Mouse (Mus musculus): Measurements from ENCODE around the gene Ak5. TPM values are rescaled to one million over a fixed set of nuclear protein-coding genes. Genes with fewer than 3 reads are reported as not detected.

The Ak5 gene
- polyA plus RNA-seq, 1 experiment from 2014 or later, result 3.1 TPM

DNA sequence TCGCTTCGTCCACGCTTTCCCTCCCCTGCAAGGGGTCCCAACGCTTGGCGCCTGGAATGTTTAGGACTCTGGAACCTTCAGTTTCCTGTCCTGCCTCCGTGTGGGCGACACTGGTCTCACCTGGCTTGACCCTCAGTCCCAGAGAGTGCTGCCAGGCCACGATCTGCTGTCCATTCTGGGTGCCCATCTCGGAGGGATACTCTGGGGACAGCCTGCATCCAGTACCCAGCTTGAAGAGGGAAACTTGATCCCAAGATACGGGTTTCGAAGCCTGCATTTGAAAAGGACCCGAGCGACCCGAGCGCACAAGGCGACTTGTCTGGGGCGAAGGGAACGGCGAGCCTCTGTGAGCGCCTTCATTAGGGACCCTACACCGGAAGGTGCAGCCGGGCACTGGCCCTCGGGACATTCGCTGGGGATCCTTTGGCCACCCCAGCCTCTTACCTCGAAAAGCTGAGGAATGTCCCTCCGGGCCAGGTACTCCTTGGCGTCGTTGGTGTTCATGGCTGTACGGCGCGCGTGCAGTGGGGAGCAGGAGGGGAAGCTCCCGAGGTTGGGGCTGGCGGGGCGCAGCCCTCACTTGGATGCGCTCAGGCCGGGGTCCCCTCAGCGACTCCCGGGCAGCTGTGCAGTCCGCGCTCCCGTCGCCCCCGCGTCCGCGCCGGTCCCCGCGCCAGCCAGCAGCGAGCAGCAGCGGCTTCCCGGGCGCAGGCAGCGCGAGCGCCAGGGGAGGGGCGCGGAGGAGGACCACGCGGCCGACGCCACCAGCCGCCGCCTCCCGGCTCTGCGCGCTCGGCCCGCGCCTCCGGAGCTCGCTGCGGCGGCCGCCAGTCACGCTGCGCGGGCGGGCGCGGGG, 576 bp downstream of the Ak5 start:
- Histone ChIP-seq H3K9me3 (ENCODE audit: control insufficient read depth, low read length) (no peaks in the 10 kb centered on the region), H3K4me1 (ENCODE audit: control insufficient read depth, insufficient read depth, low read length) (no peaks in the 10 kb centered on the region), H3K27ac (replicated peaks; ENCODE audit: low read depth, low read length) (no peak overlapping the region), H3K36me3 (ENCODE audit: control insufficient read depth, insufficient read depth, low read length) (no peaks in the 10 kb centered on the region), H3K9ac (ENCODE audit: low read depth, low read length) (peak overlapping the region; percentile 67), H3K4me2 (ENCODE audit: low read depth, low read length) (peak overlapping the region; percentile 98), H3K27me3 (replicated peaks; ENCODE audit: control insufficient read depth, insufficient read depth, low read length) (peaks cover 37% of the 10 kb centered on the region), H3K4me3 (ENCODE audit: low read depth, low read length) (peak overlapping the region; percentile 55)
- ATAC-seq (ENCODE audit: low read depth) (peak; percentile 83), DNase-seq (ENCODE audit: low spot score) (peak; percentile 58)
- WGBS, result under 1% methylated on average over 38 of the region's 82 CpGs

DNA sequence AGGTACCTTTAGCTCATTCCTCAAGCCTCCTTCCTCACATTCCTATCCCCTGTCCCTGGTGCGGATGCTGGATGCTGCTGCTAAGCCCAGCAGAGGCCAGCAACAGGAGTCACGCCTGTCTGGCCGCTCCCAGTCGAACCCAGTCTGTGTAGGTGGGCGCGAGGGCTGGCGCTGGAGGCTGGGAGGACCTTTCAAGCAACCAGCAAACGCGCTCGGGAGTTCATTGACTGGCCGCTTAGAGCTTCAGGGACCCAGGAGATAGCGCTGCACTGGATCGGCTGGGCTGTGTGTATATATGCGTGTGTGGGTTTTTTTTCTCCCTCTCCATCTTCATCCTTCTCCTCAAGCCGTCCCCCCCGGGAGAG, 1.2 kb downstream of the Ak5 start:
- peaks cover 37% of the 10 kb centered on the region for H3K27me3 ChIP-seq (replicated peaks; ENCODE audit: control insufficient read depth, insufficient read depth, low read length)
- WGBS, result 1% methylated on average over 13 of the region's 16 CpGs
- H3K27ac ChIP-seq (replicated peaks; ENCODE audit: low read depth, low read length), result no peak overlapping the region
- no peak for DNase-seq (ENCODE audit: low spot score)
- peak overlapping the region; percentile 55 for H3K4me3 ChIP-seq (ENCODE audit: low read depth, low read length)
- H3K4me1 ChIP-seq (ENCODE audit: control insufficient read depth, insufficient read depth, low read length), result no peaks in the 10 kb centered on the region
- H3K4me2 ChIP-seq (ENCODE audit: low read depth, low read length), result peak overlapping the region; percentile 98
- no peak for ATAC-seq (ENCODE audit: low read depth)
- H3K9ac ChIP-seq (ENCODE audit: low read depth, low read length), result no peak overlapping the region
- no peaks in the 10 kb centered on the region for H3K9me3 ChIP-seq (ENCODE audit: control insufficient read depth, low read length)
- no peaks in the 10 kb centered on the region for H3K36me3 ChIP-seq (ENCODE audit: control insufficient read depth, insufficient read depth, low read length)

GRCm38 (mm10) chr3:152658592-152658991, 9.6 kb downstream of the Ak5 start:
- ATAC-seq (ENCODE audit: low read depth) (no peak), DNase-seq (ENCODE audit: low spot score) (no peak)
- Histone ChIP-seq H3K9ac (ENCODE audit: low read depth, low read length) (no peak overlapping the region), H3K4me1 (ENCODE audit: control insufficient read depth, insufficient read depth, low read length) (no peaks in the 10 kb centered on the region), H3K36me3 (ENCODE audit: control insufficient read depth, insufficient read depth, low read length) (no peaks in the 10 kb centered on the region), H3K4me2 (ENCODE audit: low read depth, low read length) (no peak overlapping the region), H3K27me3 (replicated peaks; ENCODE audit: control insufficient read depth, insufficient read depth, low read length) (0 out of 2 replicates have a peak, but pooled peaks cover 3% of the 10 kb centered on the region), H3K27ac (replicated peaks; ENCODE audit: low read depth, low read length) (no peak overlapping the region), H3K4me3 (ENCODE audit: low read depth, low read length) (no peak overlapping the region), H3K9me3 (ENCODE audit: control insufficient read depth, low read length) (no peaks in the 10 kb centered on the region)
- 90% methylated on average over 2 of the region's 2 CpGs for WGBS

DNA sequence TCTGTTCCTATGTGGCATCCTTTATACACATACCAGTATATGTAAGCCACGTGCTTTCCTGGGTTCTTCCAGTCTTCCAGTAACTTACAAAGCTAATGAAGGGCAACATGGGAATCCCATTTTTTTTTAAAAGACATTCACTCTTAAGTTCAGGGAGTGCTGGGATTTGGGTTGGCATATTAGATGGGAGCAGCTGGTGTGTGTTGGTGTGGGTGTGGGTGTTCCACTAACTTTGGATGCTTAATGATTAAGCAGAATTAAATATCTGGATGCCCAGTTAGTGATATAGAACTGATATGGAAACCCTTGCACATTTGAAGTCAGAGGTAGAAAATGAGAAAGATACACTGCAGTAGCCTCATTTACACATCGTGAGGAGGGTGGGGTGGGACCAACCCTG, 16.2 kb downstream of the Ak5 start:
- WGBS, result 86% methylated on average over 2 of the region's 2 CpGs
- ATAC-seq (ENCODE audit: low read depth) (no peak), DNase-seq (ENCODE audit: low spot score) (no peak)
- Histone ChIP-seq H3K4me1 (ENCODE audit: control insufficient read depth, insufficient read depth, low read length) (no peaks in the 10 kb centered on the region), H3K27ac (replicated peaks; ENCODE audit: low read depth, low read length) (no peak overlapping the region), H3K4me2 (ENCODE audit: low read depth, low read length) (no peak overlapping the region), H3K9ac (ENCODE audit: low read depth, low read length) (no peak overlapping the region), H3K36me3 (ENCODE audit: control insufficient read depth, insufficient read depth, low read length) (no peaks in the 10 kb centered on the region), H3K4me3 (ENCODE audit: low read depth, low read length) (no peak overlapping the region), H3K27me3 (replicated peaks; ENCODE audit: control insufficient read depth, insufficient read depth, low read length) (no peaks in the 10 kb centered on the region), H3K9me3 (ENCODE audit: control insufficient read depth, low read length) (no peaks in the 10 kb centered on the region)

DNA sequence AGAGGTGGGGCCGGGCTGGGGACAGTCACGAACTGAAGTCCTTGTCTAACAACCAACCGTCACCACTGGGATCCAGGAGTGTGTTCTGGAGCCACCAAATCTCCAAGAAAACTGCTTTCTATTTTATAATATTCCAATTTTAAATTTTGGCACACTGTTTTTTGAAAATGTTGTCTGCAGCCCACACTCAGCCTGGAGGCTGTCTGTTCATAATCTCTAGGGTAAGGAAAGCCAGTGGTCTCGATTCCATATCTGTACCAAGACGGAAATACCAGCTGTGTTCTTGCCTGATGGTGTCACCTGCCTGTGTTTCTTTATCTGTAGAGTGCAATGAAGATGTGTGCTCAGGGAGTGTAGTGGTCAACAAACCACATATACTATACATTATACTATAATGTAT, 23.6 kb downstream of the Ak5 start:
- WGBS, result 84% methylated on average over 5 of the region's 5 CpGs
- no peak overlapping the region for H3K27ac ChIP-seq (replicated peaks; ENCODE audit: low read depth, low read length)
- no peak overlapping the region for H3K4me3 ChIP-seq (ENCODE audit: low read depth, low read length)
- H3K4me2 ChIP-seq (ENCODE audit: low read depth, low read length), result no peak overlapping the region
- no peaks in the 10 kb centered on the region for H3K36me3 ChIP-seq (ENCODE audit: control insufficient read depth, insufficient read depth, low read length)
- DNase-seq (ENCODE audit: low spot score), result no peak
- no peaks in the 10 kb centered on the region for H3K9me3 ChIP-seq (ENCODE audit: control insufficient read depth, low read length)
- H3K4me1 ChIP-seq (ENCODE audit: control insufficient read depth, insufficient read depth, low read length), result no peaks in the 10 kb centered on the region
- no peak overlapping the region for H3K9ac ChIP-seq (ENCODE audit: low read depth, low read length)
- no peaks in the 10 kb centered on the region for H3K27me3 ChIP-seq (replicated peaks; ENCODE audit: control insufficient read depth, insufficient read depth, low read length)
- no peak for ATAC-seq (ENCODE audit: low read depth)

DNA sequence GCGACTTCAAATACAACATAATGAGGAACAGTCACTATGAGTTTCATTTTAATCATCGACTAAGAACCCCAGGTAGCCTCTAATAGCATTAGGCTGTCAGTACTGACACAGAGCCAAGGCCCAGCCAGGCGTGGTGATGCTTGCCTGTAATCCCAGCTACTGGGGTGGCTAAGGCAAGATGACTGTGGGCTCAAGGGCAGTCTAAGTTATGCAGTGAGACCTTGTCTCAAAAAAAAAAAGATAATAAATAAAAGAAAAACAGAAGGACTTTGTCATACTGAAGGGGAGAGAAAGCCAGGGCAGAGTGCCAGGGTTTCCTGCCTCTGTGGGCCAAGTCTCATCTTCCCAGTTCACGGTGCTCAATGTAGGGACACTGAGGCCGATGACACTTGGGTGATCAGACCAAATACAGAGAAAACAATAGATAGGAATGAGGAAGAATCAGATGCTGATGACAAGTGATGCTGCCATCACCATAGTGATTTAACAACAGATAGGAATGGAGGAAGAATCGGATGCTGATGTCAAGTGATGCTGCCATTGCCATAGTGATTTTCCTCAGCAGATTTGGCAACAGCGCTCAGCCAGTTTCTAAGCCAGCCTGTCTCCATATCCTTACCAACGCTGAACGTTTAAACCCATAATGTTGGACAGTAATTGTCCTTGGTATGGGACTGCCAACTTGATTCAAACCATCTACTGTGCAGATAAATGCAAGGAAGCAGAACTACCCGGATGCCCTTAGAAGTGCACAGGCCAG, 42.9 kb downstream of the Ak5 start:
- no peaks in the 10 kb centered on the region for H3K36me3 ChIP-seq (ENCODE audit: control insufficient read depth, insufficient read depth, low read length)
- WGBS, result 81% methylated on average over 10 of the region's 10 CpGs
- H3K4me3 ChIP-seq (ENCODE audit: low read depth, low read length), result no peak overlapping the region
- no peak overlapping the region for H3K4me2 ChIP-seq (ENCODE audit: low read depth, low read length)
- H3K9me3 ChIP-seq (ENCODE audit: control insufficient read depth, low read length), result no peaks in the 10 kb centered on the region
- H3K4me1 ChIP-seq (ENCODE audit: control insufficient read depth, insufficient read depth, low read length), result no peaks in the 10 kb centered on the region
- H3K27ac ChIP-seq (replicated peaks; ENCODE audit: low read depth, low read length), result no peak overlapping the region
- DNase-seq (ENCODE audit: low spot score), result no peak
- H3K27me3 ChIP-seq (replicated peaks; ENCODE audit: control insufficient read depth, insufficient read depth, low read length), result no peaks in the 10 kb centered on the region
- ATAC-seq (ENCODE audit: low read depth), result no peak
- no peak overlapping the region for H3K9ac ChIP-seq (ENCODE audit: low read depth, low read length)

DNA sequence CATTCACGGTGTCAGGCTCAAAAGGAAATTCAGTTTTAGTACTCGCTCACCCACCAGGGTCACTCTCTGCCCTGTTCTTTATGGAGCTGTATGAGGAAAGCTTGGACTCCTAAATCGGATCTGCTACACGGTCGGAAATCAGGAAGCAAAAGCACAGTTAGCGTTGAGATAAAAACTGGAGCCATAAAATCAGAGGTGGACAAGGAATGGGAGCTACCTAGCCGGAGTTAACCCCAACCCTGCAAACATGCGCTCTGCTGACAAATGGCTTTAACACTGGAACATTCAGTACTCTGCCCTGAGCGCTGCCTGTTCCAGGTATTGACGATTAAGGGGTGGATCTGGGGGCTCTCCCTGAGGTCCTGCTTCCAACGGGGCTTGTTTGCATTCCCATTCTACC, 47.6 kb downstream of the Ak5 start:
- no peaks in the 10 kb centered on the region for H3K9me3 ChIP-seq (ENCODE audit: control insufficient read depth, low read length)
- 70% methylated on average over 11 of the region's 11 CpGs for WGBS

GRCm38 (mm10) chr3:152620058-152620457, 48.1 kb downstream of the Ak5 start:
- DNase-seq (ENCODE audit: low spot score), result no peak
- H3K36me3 ChIP-seq (ENCODE audit: control insufficient read depth, insufficient read depth, low read length), result no peaks in the 10 kb centered on the region
- WGBS, result 82% methylated on average over 11 of the region's 11 CpGs
- no peak overlapping the region for H3K9ac ChIP-seq (ENCODE audit: low read depth, low read length)
- H3K27me3 ChIP-seq (replicated peaks; ENCODE audit: control insufficient read depth, insufficient read depth, low read length), result no peaks in the 10 kb centered on the region
- no peak overlapping the region for H3K4me2 ChIP-seq (ENCODE audit: low read depth, low read length)
- ATAC-seq (ENCODE audit: low read depth), result no peak
- H3K27ac ChIP-seq (replicated peaks; ENCODE audit: low read depth, low read length), result no peak overlapping the region
- no peak overlapping the region for H3K4me3 ChIP-seq (ENCODE audit: low read depth, low read length)
- H3K9me3 ChIP-seq (ENCODE audit: control insufficient read depth, low read length), result no peaks in the 10 kb centered on the region
- H3K4me1 ChIP-seq (ENCODE audit: control insufficient read depth, insufficient read depth, low read length), result no peaks in the 10 kb centered on the region

More for the DNA sequence above, 47.6 kb downstream of the Ak5 start:
- Histone ChIP-seq H3K9ac (ENCODE audit: low read depth, low read length) (no peak overlapping the region), H3K36me3 (ENCODE audit: control insufficient read depth, insufficient read depth, low read length) (no peaks in the 10 kb centered on the region), H3K27ac (replicated peaks; ENCODE audit: low read depth, low read length) (no peak overlapping the region), H3K4me1 (ENCODE audit: control insufficient read depth, insufficient read depth, low read length) (no peaks in the 10 kb centered on the region), H3K27me3 (replicated peaks; ENCODE audit: control insufficient read depth, insufficient read depth, low read length) (no peaks in the 10 kb centered on the region), H3K4me2 (ENCODE audit: low read depth, low read length) (no peak overlapping the region), H3K4me3 (ENCODE audit: low read depth, low read length) (no peak overlapping the region)
- no peak for DNase-seq (ENCODE audit: low spot score)
- ATAC-seq (ENCODE audit: low read depth), result no peak
